ENCODE assay signal across 22 mouse cellular contexts in the genomic region with DNA sequence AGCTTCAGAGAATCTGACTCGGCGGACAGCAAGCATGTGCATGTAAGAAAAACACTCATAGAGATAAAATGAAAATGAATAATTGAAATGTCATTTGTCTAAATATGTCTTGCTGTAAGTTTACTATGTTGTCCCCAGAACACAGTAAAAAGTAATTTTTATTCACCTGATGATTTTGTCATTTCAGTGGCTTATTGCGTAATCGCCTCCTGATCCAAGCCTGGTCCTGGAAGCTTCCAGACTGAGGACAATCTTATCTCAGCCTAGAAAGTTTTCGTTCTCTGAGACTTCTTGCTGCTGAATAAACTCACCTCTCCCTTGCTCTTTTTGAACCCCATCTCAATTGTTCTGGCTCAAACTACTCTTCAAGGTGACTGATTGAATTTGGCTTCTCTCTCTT.
DNase-seq lines count a peak whose midpoint lies in the region; ATAC-seq and TF ChIP-seq lines count a peak whose summit lies in the region.
"Had no signal": no experiment of that assay in that cellular context is flagged by ENCODE, and none has a peak within 500 bp of the region (broad histone marks: within the 10 kb centered on the region; RNA-seq: fewer than 3 reads in every experiment).

No protein-coding gene starts in this region.

- H3ac ChIP-seq in C2C12 (ENCODE audit: control insufficient read depth, insufficient read length, low read depth): no peak overlapping the region
- no peak overlapping the region for H3ac ChIP-seq in myocyte (ENCODE audit: control insufficient read depth, insufficient read length)

- no peaks in the 10 kb centered on the region for H3K4me1 ChIP-seq in liver, adult 2 months (ENCODE audit: control insufficient read depth, insufficient read depth, low read length)
- H3K4me1 ChIP-seq in liver, embryonic 12.5 days: no peaks in the 10 kb centered on the region

- H3K4me3 ChIP-seq in liver, adult 2 months (ENCODE audit: insufficient read depth, low read depth, low read length): no peak overlapping the region
- H3K4me3 ChIP-seq in liver, embryonic 12.5 days: no peak overlapping the region
- H3K4me3 ChIP-seq in C2C12 (ENCODE audit: insufficient read depth, poor library complexity, severe bottlenecking) (no peak overlapping the region), myocyte (no peak overlapping the region)
- no peak overlapping the region for H3K4me3 ChIP-seq in left cerebral cortex, adult 2 months

- no peak overlapping the region for H3K4me2 ChIP-seq in liver, embryonic 12.5 days
- H3K4me2 ChIP-seq in myocyte (ENCODE audit: low read depth): no peak overlapping the region

- H3K27me3 ChIP-seq in liver, adult 2 months (ENCODE audit: control insufficient read depth, insufficient read depth, low read length): no peaks in the 10 kb centered on the region
- H3K27me3 ChIP-seq in liver, embryonic 12.5 days (replicated peaks): no peaks in the 10 kb centered on the region
- H3K27me3 ChIP-seq in C2C12 (ENCODE audit: control insufficient read depth, insufficient read depth, insufficient read length): no peaks in the 10 kb centered on the region
- H3K27me3 ChIP-seq in myocyte (ENCODE audit: control insufficient read depth, insufficient read depth, insufficient read length): no peaks in the 10 kb centered on the region
- H3K27me3 ChIP-seq: CH12.LX, Patski had no signal

- no peak for TF ChIP-seq POLR2A in liver, adult 2 months (IDR thresholded peaks at IDR 0.05; ENCODE audit: extremely low read depth, insufficient read depth, low read length)
- no peak for TF ChIP-seq POLR2A in myocyte (IDR thresholded peaks at IDR 0.05; ENCODE audit: insufficient read length, low read depth)

- WGBS in liver, adult 2 months: 76% methylated on average over 5 of the region's 5 CpGs
- 74% methylated on average over 5 of the region's 5 CpGs for WGBS in liver, embryonic 12.5 days (ENCODE audit: insufficient replicate concordance)

- peak; percentile 77 for DNase-seq in liver, adult 2 months (ENCODE audit: extremely low read depth, low read depth, low spot score)
- no peak for DNase-seq in left cerebral cortex, adult 2 months (ENCODE audit: extremely low spot score in 1 of 2, low spot score in 2 of 2)
- no peak for DNase-seq in frontal cortex, postnatal 14 days (ENCODE audit: low spot score in 2 of 2)
- DNase-seq: adrenal gland, adult 2 months; adrenal gland, adult 8-10 months; adrenal gland, postnatal 10 days; adrenal gland, postnatal 14 days; adrenal gland, postnatal 25 days; adrenal gland, postnatal 36 days; B cell, adult 2 months; cerebellum, adult 11 months; cerebellum, adult 11-12 months; cerebellum, adult 18-20 months; cerebellum, adult 2 months had no signal

- H3K36me3 ChIP-seq in liver, adult 2 months (ENCODE audit: control insufficient read depth, insufficient read depth, low read length): no peaks in the 10 kb centered on the region
- H3K36me3 ChIP-seq in liver, embryonic 12.5 days: no peaks in the 10 kb centered on the region
- H3K36me3 ChIP-seq in C2C12 (ENCODE audit: control insufficient read depth, insufficient read depth) (no peaks in the 10 kb centered on the region), myocyte (ENCODE audit: control insufficient read depth, insufficient read depth) (no peaks in the 10 kb centered on the region)
- H3K36me3 ChIP-seq: G1E had no signal

- H3K9me3 ChIP-seq in liver, embryonic 12.5 days (replicated peaks): no peaks in the 10 kb centered on the region
- H3K9me3 ChIP-seq: G1E had no signal

- intact Hi-C loops in left cerebral cortex, adult 2 months (cut with DNase I): no loop called here

- no peak overlapping the region for H3K9ac ChIP-seq in liver, adult 2 months (ENCODE audit: low read depth, low read length)
- no peak overlapping the region for H3K9ac ChIP-seq in liver, embryonic 12.5 days

- no peak overlapping the region for H3K27ac ChIP-seq in liver, adult 2 months (replicated peaks; ENCODE audit: insufficient read depth, low read depth, low read length)
- no peak overlapping the region for H3K27ac ChIP-seq in liver, embryonic 12.5 days
- H3K27ac ChIP-seq in left cerebral cortex, adult 2 months: no peak overlapping the region

- H3K79me3 ChIP-seq in C2C12 (ENCODE audit: low read depth): no peaks in the 10 kb centered on the region

- TF ChIP-seq CTCF in liver, adult 2 months (IDR thresholded peaks at IDR 0.05; ENCODE audit: low read depth, low read length): no peak
- no peak for TF ChIP-seq CTCF in C2C12 (IDR thresholded peaks at IDR 0.05; ENCODE audit: control insufficient read depth, insufficient read depth, insufficient read length)
- no peak for TF ChIP-seq CTCF in left cerebral cortex, adult 2 months (IDR thresholded peaks at IDR 0.05)

- H3K79me2 ChIP-seq in liver, adult 2 months (ENCODE audit: control insufficient read depth, insufficient read depth, low read length): no peaks in the 10 kb centered on the region
- H3K79me2 ChIP-seq in C2C12 (ENCODE audit: control insufficient read depth, insufficient read depth) (no peaks in the 10 kb centered on the region), myocyte (ENCODE audit: control insufficient read depth, insufficient read depth) (no peaks in the 10 kb centered on the region)

- ATAC-seq in liver, embryonic 12.5 days: no peak
- ATAC-seq: activated CD4-positive, CD25-positive, alpha-beta regulatory T cell, adult 4 months; CD4-positive, CD25-positive, alpha-beta regulatory T cell, adult 4 months; Patski had no signal

TF ChIP-seq in C2C12, 6 proteins besides CTCF, POLR2A, EP300 and RAD21:
- TF ChIP-seq MYOG (IDR thresholded peaks at IDR 0.05; ENCODE audit: control insufficient read depth, extremely low read depth, insufficient read length): no peak
- no peak for TF ChIP-seq USF1 (IDR thresholded peaks at IDR 0.05; ENCODE audit: low read depth)
- TF ChIP-seq FOSL1 (IDR thresholded peaks at IDR 0.05; ENCODE audit: insufficient read depth, low read length, poor library complexity, severe bottlenecking): no peak
- no peak for TF ChIP-seq MYOD1 (IDR thresholded peaks at IDR 0.05; ENCODE audit: control insufficient read depth, insufficient read length, low read depth)
- TF ChIP-seq CEBPB (IDR thresholded peaks at IDR 0.05; ENCODE audit: low read depth): peak; percentile 73
- no peak for TF ChIP-seq MAX (IDR thresholded peaks at IDR 0.05)

TF ChIP-seq in myocyte, 11 proteins besides CTCF, POLR2A, EP300 and RAD21:
- no peak for TF ChIP-seq TCF3 (IDR thresholded peaks at IDR 0.05; ENCODE audit: insufficient read length, low read depth)
- no peak for TF ChIP-seq E2F4 (IDR thresholded peaks at IDR 0.05; ENCODE audit: insufficient read depth)
- no peak for TF ChIP-seq SRF (IDR thresholded peaks at IDR 0.05; ENCODE audit: control insufficient read depth, insufficient read length, low read depth)
- TF ChIP-seq REST (IDR thresholded peaks at IDR 0.05; ENCODE audit: insufficient read depth, insufficient read length): no peak
- no peak for TF ChIP-seq MAX (IDR thresholded peaks at IDR 0.05; ENCODE audit: low read depth)
- TF ChIP-seq TCF12 (IDR thresholded peaks at IDR 0.05; ENCODE audit: insufficient read depth, poor library complexity, severe bottlenecking): no peak
- peak; percentile 66 for TF ChIP-seq CEBPB (IDR thresholded peaks at IDR 0.05; ENCODE audit: insufficient read depth, poor library complexity, severe bottlenecking)
- no peak for TF ChIP-seq POLR2AphosphoS2 (IDR thresholded peaks at IDR 0.05; ENCODE audit: insufficient read length, low read depth)
